Mouse (Mus musculus) MN1 (cell line): ENCODE measurements around the gene Fam166a.
"Not testable (repeated sequence)": the region's sequence is repeated elsewhere in the genome, so short reads cannot be mapped to it uniquely, and the experiment has no call there.

ENCODE experiments used
- DNase-seq: peaks from one replicate; pipeline ENCODE4 v3.0.0-alpha.2; 2016; ENCODE audit warnings: low spot score

Fam166a gene

DNA sequence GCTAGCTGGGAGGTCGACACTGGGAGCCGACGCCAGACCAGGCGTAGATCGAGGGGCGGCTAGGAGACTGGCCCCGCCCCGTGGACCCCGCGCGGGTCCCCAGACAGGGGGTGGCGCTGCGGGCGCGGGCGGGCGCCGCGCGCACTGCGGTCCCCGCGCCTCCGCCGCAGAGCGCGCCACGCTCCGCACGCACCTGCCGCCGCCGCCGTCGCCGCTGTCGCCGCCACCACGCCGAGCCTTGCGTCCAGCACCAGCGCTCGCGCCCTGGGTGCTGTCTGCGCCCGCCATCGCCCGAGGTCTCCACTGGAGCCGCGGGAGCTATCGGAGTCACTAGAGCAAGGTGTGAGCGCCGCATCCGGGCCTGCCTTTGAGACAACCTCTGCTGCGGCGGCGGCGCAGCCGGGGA is 23.6 kb downstream of the Fam166a start, which contains the start of the genes Rnf208 and Cysrt1:
Gene Rnf208, plus strand, starts transcription at position 155 of the 406 bp plus-strand sequence.
Gene Cysrt1, minus strand, starts transcription at position 352 of the 406 bp plus-strand sequence.
- DNase-seq, result peak; percentile 30

DNA sequence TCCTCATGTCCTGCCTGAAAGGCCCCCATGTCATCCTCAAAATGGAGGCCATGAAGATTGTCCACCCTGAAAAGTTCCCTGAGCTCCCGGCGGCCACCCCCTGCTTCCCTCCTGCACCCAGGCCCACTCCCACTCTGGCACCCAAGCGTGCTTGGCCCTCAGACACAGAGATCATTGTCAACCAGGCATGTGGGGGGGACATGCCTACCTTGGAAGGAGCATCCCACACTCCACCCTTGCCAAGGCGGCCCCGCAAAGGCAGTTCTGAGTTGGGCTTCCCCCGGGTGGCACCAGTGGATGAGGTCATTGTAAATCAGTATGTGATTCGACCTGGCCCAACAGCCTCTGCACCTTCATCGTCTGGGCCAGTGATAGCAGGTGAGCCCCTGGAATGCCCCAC is 24.8 kb downstream of the Fam166a start:
- no peak for DNase-seq

DNA sequence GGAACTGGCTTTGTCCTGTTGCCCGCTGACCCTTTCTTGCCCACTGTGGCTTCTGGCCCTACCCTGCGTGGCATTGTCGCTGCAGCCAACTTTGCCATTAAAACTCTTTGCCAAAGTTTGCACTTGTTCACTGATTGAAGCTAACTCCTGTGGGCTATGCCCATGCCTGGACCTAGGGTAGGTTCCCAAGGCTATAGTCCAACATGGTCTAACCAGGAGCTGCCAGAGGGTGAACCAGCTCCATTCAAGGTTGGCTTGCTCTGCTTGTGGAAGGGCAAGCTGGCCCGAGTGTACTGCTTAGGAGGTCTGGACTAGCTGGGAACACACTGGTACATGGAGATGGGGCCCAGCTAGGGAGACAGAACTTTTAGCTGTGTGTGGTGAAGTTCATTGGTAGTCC is 25.6 kb downstream of the Fam166a start:
- no peak for DNase-seq

DNA sequence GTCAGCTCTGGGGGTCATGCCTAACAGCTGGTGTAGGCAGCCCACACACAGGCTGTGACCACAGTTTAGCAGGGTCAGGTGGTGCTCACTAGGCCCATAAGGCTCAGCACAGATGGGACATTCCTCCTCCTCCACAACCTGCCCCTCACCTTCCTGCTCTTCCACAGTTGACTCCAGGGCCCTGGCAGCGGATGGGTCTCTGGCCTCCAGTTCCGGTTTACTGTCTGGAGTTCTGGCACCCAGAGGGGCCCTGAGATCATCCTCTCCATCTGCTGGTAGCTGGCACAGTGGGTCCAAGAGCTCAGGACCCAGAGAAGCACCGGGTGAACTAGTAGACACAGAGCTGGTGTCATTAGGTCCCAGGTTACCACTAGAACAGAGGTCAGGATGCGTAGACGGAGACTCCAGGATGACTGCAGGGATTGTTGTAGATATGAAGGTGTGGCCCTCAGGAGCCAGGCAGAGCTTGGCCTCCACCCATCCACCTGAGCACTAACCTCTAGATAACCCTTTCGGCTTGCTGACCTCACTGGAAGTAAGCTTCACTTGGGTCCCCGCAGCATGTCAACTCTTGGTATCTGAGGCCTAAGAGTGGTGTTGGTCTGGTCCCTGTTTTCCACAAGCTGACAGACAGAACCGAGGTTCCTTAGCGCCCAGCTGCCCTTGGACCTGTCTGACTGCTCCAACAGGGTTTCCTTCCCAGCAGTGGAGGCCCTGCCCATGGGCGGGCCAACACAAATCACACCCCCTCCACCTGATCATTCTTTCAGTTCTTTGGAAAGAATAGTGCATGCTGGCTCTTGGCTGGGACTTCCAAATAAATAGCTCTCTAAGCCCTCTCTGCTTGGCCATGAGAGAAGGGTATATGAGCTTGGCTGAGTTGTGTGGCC is 27.9 kb downstream of the Fam166a start, which contains the start of gene AL732309.1:
Gene AL732309.1, minus strand, starts transcription at position 681 of the 890 bp plus-strand sequence.
- no peak for DNase-seq

DNA sequence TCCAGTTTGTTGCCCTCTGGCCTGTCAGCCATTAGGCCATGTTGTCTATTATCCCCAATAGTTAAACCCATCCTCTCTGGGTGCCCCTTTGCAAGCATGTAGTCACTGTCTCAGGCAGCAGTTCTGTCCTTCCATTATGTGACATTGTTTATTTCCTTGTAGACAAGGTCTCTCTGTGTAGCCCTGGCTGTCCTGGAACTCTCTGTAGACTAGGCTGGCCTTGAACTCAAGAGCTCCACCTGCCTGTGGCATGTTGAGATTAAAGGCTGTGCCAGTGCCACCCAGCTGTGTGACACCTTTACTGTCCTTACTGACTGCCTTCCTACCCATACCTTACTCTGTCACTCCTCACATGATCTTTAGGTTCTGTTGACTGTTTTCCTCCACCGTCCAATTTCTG is 33.8 kb downstream of the Fam166a start:
- DNase-seq, result no peak

DNA sequence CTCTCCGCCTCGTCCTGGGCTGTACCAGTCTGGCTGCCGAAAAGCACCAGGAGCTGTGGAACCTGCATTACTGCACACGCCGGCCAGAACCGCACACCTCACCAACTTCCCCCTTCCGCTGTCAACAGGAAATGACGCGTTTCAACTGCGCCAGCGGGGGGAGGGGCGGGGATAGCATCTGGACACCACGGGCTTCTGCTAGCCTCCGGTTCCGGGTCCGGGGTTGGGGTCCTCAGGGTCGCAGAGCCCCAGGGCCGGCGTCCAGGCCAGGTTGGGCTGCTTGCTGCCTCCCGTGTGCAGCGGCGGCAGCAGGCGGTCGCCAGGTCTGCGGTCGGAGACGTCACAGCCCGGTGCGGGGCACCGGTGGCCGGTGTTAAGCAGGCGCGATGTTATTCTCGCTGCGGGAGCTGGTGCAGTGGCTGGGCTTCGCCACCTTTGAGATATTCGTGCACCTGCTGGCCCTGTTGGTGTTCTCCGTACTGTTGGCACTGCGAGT is 36.8 kb downstream of the Fam166a start, which contains the start of gene Tmem203:
Gene Tmem203, plus strand, starts transcription at position 156 of the 496 bp plus-strand sequence.
- DNase-seq, result peak; percentile 87

DNA sequence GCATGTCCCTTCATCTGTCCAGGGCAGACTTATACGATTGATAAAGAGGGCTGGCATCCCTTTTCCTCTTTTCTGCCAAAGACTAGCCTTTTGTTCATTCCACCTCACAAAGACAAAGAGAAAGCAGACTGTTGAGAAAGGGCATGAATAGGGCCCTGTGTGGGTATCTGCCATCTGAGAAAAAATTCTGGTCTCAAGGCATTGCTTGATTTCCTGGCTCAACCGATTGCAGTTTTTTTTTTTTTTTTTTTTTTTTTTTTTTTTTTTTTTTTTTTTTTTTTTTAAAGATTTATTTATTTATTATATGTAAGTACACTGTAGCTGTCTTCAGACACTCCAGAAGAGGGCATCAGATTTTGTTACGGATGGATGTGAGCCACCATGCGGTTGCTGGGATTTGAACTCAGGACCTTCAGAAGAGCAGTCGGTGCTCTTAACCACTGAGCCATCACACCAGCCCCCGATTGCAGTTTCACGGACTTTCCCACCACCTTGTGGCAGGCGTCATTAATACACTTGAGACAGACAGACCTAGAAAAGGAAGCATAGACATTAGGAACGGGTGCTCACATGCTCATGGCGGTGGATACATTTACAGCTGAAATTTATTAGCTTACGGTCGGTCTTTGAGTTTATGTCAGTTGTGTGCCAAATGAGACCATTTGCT is 38.0 kb downstream of the Fam166a start:
- DNase-seq, result peak; percentile 80

DNA sequence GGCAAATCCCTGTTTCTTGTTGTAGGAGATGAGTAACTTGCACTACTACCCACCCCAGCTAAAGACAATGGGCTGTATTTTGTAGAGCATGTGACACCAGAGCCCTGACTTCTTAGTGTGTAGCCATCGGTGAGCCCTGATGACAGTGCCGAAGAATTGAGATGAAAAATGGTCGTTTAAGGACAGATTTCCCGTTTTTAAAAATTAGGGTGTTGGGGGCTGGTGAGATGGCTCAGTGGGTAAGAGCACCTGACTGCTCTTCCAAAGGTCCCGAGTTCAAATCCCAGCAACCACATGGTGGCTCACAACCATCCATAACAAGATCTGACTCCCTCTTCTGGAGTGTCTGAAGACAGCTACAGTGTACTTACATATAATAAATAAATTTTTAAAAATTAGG is 38.7 kb downstream of the Fam166a start:
- DNase-seq, result not testable (repeated sequence)

DNA sequence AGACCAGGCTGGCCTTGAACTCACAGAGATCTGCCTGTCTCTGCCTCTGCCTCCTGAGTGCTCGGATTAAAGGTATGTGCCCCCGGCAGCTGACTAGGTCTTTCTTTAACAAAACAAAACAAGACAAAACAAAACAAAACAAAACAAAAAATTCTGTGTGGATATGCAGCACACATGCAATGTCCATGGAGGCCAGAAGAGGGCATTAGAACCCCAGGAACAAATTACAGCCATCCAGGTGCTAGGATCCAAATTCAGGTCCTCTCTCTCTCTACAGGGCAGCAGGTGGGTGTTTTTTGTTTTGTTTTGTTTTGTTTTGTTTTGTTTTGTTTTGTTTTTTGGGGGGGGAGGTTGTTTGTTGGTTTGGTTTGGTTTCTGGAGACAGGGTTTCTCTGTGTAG is 40.3 kb downstream of the Fam166a start:
- no peak for DNase-seq

DNA sequence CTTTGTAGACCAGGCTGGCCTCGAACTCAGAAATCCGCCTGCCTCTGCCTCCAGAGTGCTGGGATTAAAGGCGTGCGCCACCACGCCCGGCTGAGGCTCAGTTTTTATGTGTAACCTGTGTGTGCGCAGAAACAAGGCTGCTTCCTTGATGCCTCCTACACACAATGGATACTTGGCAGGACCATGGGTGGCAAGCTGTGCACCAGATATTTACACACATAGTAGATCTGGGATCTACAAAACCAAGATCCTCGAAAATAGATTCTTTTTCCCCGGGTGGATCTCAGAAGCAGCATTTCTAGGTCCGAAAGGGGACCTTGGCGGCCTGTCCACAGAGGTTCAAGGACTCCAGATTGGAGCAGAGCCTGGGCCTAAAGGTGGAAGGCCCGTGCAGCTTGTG is 43.3 kb downstream of the Fam166a start:
- DNase-seq, result peak; percentile 56

DNA sequence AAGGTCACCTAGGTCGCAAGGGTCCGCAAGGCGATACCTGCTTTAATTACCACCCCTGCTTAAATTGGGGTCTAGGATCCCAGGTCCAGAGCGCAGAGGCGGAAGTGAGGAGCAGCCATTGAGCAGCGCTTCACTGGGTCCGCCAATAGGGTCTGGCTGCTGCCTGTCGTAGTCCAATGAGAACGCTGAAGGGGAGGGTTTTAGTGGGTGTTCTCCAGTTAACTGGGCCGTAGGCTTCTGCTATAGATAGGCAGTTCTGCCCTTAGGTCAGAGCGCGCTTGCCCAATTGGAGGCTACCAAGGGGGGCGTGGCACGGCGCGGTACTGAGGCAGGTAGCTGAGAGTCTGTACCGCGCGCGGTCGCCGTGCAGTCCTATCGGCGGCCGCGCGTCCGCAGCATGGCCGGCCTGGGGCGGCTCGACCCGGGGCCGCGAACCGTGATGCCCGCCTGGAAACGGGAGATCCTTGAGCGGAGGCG is 43.8 kb downstream of the Fam166a start, which contains the start of gene Tprn:
Gene Tprn, plus strand, starts transcription at position 328 of the 477 bp plus-strand sequence.
- peak; percentile 96 for DNase-seq

DNA sequence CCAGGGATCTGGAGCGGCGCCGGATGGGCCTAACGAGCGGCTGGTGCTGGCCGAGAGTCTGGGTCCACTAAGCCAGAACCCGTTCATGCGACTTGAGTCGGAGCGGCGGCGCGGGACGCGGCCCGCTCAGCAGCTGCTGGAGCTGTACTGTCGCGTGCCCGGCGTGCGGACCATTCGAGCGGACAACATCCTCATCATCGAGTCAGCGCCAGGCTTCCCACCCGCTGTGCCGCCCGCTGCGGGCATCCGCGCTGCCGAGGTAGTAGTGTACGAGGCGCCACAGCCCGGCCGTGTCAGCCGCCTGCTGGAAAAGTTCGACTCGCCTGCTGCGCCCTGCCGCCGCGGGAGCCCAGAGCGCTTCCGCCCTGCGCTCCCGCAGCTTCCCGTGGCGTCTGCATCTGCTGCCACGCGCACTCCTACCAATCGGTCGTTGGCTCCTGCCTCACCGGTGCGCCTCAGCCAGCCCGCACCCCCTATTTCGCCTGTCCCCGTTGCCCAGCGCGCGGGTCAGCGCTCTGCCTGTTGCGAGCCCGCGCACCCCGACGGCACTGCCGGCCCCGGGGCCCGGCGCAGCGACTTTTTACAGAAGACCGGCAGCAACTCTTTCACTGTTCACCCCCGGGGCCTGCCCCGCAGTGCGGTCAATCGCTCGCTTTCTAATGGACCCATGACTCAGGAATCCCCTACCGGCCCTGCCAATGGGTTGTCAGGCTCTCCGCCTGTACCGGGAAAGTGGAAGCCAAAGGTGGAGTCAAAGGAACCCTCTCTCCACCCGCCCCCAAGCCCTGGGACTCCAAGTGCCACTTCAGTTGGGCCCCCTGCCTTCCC is 44.5 kb downstream of the Fam166a start:
- peak; percentile 67 for DNase-seq

DNA sequence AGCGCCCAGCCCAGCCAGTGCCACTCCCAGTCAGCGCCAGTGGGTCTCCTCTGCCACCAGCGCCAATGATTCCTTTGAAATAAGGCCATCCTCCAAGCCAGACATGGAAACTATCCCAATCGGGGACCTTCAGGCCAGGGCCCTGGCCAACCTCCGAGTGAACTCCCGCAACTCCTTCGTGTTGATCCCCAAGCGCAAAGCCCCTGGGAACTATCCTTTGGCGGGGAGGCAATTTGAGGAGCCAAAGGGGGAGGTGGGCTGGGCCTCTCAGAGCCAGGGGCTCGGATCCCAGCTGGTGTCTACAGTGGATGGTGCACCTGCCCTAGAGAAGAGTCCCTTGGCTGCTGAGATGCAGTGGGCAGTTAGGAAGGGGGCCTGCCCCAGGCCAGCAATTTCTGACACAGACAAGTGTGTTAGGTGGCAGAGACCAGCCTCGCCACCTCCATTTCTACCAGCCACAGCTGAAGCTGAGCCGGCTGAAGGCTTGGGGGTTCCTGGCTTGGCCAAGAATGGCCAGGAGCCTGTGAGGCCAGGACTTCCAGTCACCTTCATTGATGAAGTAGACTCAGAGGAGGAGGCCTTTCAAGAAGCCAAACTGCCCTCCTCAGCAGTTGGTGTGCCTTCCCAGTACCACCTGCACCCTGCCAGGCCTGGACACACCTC is 45.2 kb downstream of the Fam166a start:
- DNase-seq, result no peak

DNA sequence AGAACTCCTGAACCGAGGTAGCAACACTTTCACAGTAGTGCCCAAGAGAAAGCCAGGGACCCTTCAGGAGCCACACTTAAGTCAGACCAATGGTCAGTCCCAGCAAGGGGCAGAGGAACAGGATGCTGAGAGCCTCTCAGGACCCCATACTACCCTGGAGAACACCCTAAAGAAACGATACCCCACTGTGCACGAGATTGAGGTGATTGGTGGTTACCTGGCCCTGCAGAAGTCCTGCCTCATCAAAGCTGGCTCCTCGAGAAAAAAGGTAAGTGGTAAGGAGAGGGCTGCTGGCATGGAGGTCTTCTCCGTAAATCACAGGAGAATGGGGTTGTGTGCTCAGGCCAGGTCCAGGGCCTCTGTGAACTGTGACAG is 45.7 kb downstream of the Fam166a start:
- no peak for DNase-seq

DNA sequence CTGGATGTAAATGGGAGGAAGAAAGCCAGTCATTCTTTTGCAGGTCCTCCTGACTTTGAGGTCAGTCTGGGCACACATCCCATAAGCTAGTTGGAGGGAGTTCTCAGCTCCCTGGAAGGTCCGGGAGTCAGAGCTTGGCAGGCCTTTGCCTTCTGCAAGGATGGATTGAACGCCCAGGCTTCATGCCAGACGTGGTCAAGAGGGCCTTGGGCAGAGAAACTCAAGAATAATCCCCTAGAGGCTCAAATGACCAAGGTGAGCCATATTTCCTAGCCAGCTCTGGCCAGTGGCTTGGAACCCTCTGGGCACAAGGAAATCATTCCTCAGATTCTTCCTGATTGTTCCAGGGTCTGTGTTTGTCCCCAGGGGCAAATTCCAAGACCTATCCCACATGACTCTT is 46.3 kb downstream of the Fam166a start:
- no peak for DNase-seq

DNA sequence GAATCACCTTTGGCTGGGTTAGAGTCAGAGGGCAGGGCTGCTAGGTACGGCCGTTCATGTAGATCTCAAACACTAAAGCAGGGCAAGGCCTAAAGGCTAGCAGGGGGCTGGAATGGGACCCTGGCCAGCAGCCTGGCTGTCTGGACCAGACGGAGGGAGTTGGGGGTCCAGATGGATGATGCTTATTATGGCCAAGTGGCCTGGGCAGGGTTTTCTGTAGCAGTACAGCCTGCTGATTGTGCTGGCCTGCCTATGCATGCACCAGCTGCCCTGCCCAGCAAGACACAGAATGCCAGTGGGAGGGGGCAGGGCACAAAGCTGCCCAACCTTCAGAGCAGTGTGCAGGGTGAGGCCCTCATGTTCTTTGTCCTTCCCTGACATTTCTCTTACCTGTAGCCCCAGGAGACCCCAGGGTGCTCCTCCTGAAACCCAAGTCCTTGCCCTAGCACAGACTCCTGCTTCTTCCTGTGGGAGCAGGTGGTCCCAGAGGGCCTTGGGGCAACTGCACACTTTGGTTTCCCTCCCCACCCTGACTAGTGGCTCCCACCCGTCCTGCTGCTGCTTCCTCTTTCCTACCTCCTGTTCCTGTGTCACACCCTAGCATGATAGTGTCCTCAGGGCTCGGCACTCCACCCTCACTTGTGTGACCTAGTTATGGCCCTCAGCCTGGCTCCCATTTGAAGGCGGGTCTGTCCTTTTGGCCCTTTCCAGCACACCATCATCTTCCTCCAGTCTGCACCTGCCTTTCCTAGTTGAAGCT is 47.5 kb downstream of the Fam166a start:
- no peak for DNase-seq

DNA sequence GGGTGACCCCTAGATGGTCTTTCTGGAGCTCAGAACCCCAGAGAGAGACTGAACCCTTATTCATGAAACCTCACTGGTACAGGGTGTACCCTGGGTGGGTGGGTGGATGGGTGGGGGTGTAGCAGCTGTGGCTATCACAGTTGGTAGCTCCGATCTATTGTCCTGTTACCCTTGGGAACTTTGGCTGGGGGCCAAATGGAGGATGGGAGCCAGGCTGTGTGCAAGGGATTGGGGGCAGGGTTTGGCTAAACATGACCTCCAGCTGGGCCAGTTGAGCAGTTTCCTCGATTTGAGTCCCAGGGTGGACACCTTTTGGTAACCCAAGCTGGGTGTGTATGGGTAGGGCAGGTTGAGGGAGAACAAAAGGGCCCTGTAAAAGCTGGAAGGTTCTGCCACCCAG is 48.2 kb downstream of the Fam166a start:
- DNase-seq, result no peak

DNA sequence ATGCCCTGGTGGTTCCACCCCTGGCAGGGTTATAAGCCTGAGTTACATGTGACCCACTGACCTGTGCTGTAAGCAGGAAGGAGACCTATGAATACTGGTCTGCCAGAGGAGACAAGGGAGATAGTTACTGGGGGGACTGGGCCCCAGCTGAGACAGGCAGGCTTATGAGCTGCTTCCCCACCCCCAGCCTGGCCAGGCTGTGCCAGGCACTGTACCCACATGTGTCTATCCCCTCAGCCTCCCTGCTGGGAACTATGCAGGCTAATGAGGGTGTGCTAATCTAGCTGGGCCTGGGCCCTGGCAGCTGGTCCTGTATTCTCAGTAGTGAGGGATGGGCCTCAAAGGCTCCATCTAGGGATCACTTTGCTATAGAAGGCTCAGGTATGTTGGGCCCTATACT is 48.7 kb downstream of the Fam166a start:
- DNase-seq, result no peak

DNA sequence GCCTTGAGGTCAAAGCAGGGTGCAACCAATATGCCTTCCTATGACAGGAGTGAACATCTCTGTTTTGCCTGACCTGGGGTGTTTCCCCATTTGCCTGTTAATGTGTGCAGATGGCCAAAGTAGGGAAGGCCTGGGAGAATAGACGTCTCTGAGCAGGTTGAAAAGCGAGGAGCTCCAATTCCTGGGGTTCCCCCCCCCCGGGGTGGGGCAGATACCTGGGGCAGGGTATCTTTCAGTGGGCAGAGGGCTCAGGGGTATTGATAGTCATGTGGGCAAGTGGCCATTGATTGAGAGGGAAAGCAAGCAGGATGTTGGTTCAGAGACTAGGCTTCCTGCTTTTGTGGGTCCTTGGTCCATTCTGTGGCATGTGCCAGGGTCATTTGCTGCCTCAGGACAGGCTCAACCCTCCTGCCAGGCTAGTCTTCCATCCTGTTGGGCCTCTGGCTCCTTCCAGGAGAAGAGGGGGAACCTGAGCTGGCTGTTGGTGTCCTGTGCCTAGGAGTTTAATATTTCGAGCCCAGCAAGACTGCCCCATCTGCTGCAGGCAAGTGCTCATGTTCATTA is 49.3 kb downstream of the Fam166a start:
- no peak for DNase-seq
